Mouse (Mus musculus): Measurements from ENCODE around the gene Farp1.

DNA sequence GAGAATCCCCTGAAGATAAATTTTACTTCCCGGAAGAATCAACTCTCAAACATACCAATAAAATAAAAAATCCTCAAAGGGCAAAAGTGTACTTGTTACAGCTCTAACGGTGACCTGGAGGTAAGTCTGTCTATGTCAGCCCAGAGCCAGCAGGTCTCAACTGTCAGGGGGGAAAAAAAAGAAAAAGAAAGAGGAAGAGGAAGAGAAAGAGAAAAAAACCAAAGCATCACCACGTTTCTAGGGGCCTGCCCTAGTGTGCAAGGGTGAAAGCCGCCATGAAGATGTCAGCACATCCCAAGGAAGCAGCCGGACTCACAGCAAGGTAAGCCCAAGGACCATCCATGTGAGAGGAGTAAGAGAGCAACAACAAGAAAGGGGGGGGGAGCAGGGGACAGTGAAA is 293.9 kb downstream of the Farp1 start:
- TF ChIP-seq CTCF (IDR thresholded peaks at IDR 0.05; ENCODE audit: low read depth) (no peak), EP300 (IDR thresholded peaks at IDR 0.05; ENCODE audit: low read depth) (no peak)
